Mouse (Mus musculus) liver, embryonic 16.5 days (tissue): ENCODE measurements at regions not wholly inside any gene's neighbourhood (a gene's known extent, or its start where the extent isn't known, plus 50 kb on each side); places are given as distances from the start of the nearest gene placed in this dataset.
A peak's percentile ranks its signal among the peaks of the same experiment; 100 is the strongest.

Source experiments
- ATAC-seq: fragments of 200-750 bp; cut with Nextera tagmentation; 2 replicates; pipeline ENCODE4 v1.8.0; 2017; ENCODE audit warnings: low read depth, mild to moderate bottlenecking, moderate number of reproducible peaks, moderate library complexity
- H3K27ac ChIP-seq: fragments of 300-500 bp; sonication (generic); 2 replicates; pipeline ENCODE4 v1.5.1; 2014; ENCODE audit warnings: mild to moderate bottlenecking, low read length
- H3K27me3 ChIP-seq: fragments of 300-500 bp; sonication (generic); 2 replicates; pipeline ENCODE4 v1.6.1; 2014; ENCODE audit warnings: low read depth, low read length, mixed read lengths; ENCODE audit not compliant: control insufficient read depth, insufficient read depth
- H3K36me3 ChIP-seq: fragments of 300-500 bp; sonication (generic); 2 replicates; pipeline ENCODE4 v1.6.1; 2014; ENCODE audit warnings: mild to moderate bottlenecking; ENCODE audit not compliant: control insufficient read depth, insufficient read depth
- H3K4me1 ChIP-seq: fragments of 300-500 bp; sonication (generic); 2 replicates; pipeline ENCODE4 v1.6.1; 2014; ENCODE audit warnings: low read depth, low read length, mixed read lengths; ENCODE audit not compliant: control insufficient read depth
- H3K4me2 ChIP-seq: fragments of 300-500 bp; sonication (generic); 2 replicates; pipeline ENCODE4 v1.6.1; 2014; ENCODE audit warnings: low read depth, low read length, mixed read lengths
- H3K4me3 ChIP-seq: fragments of 300-500 bp; sonication (generic); 2 replicates; pipeline ENCODE4 v1.5.1; 2014; ENCODE audit warnings: low read depth, mild to moderate bottlenecking, low read length
- H3K9ac ChIP-seq: fragments of 300-500 bp; sonication (generic); 2 replicates; pipeline ENCODE4 v1.6.1; 2014; ENCODE audit warnings: low read depth, low read length
- H3K9me3 ChIP-seq: fragments of 300-500 bp; sonication (generic); replicated peaks from 2 replicates; pipeline ENCODE4 v1.6.1; 2016; ENCODE audit warnings: low read length; ENCODE audit not compliant: control insufficient read depth
- WGBS: fragments of 180-500 bp; shearing (Covaris S2); extraction: QIAGEN DNeasy Blood & Tissue Kit; methylation state at CpG from one replicate; pipeline ENCODE4 v1.1.7; 2014; ENCODE audit not compliant: insufficient replicate concordance; 5-methylcytosine and 5-hydroxymethylcytosine counted together

GRCm38 (mm10) chr17:85776876-85777275 is 88.8 kb upstream of the Six2 start:
- no peaks in the 10 kb centered on the region; the same call in 1 of the 2 replicates for H3K27me3 ChIP-seq
- no peaks in the 10 kb centered on the region for H3K4me1 ChIP-seq
- no peak overlapping the region for H3K27ac ChIP-seq
- no peak overlapping the region for H3K4me3 ChIP-seq
- ATAC-seq, result no peak
- H3K36me3 ChIP-seq, result no peaks in the 10 kb centered on the region
- no peak overlapping the region for H3K4me2 ChIP-seq
- no peaks in the 10 kb centered on the region for H3K9me3 ChIP-seq
- H3K9ac ChIP-seq, result no peak overlapping the region
- 53% methylated on average over 3 of the region's 3 CpGs for WGBS

GRCm38 (mm10) chr17:85768341-85768740 is 80.3 kb upstream of the Six2 start:
- Histone ChIP-seq H3K9ac (no peak overlapping the region), H3K4me3 (no peak overlapping the region), H3K27me3 (no peaks in the 10 kb centered on the region), H3K36me3 (no peaks in the 10 kb centered on the region), H3K4me1 (no peaks in the 10 kb centered on the region), H3K9me3 (no peaks in the 10 kb centered on the region), H3K4me2 (no peak overlapping the region), H3K27ac (no peak overlapping the region)
- ATAC-seq, result no peak
- 70% methylated on average over 10 of the region's 10 CpGs for WGBS

- H3K4me3 ChIP-seq, result no peak overlapping the region
- no peak overlapping the region for H3K27ac ChIP-seq
- 0 out of 2 replicates have a peak, but pooled peaks have one; percentile 43 for ATAC-seq
- H3K27me3 ChIP-seq, result no peaks in the 10 kb centered on the region
- H3K4me2 ChIP-seq, result no peak overlapping the region
- no peaks in the 10 kb centered on the region for H3K4me1 ChIP-seq
- no peaks in the 10 kb centered on the region for H3K36me3 ChIP-seq
- WGBS, result 57% methylated on average over 15 of the region's 15 CpGs
- H3K9me3 ChIP-seq, result no peaks in the 10 kb centered on the region
- no peak overlapping the region for H3K9ac ChIP-seq
Observed at GRCm38 (mm10) chr17:85767201-85767862, 79.3 kb upstream of the Six2 start.

DNA sequence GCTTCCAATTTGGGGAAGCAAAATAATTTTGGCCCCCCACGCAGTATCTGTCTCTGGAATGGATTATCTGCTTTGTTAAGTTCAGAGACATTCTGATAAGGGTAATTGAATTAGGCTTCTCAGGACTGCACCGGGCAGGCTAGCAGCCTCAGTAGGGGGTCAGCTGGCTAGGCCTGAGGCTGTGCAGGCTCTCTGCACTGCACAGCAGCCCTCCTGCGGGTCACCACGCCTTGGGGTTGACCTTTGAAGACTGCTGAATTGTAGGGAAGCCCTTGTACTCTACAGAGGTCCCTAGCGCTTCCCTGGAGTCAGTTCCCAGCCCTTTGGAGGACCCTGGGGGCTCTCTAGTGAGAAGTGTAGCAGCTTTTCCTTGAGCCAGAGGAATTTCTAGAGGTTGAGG is 78.5 kb upstream of the Six2 start:
- Histone ChIP-seq H3K27ac (no peak overlapping the region), H3K27me3 (no peaks in the 10 kb centered on the region), H3K36me3 (no peaks in the 10 kb centered on the region), H3K4me3 (no peak overlapping the region), H3K4me2 (no peak overlapping the region), H3K9me3 (no peaks in the 10 kb centered on the region), H3K4me1 (no peaks in the 10 kb centered on the region), H3K9ac (no peak overlapping the region)
- WGBS, result 26% methylated on average over 5 of the region's 5 CpGs
- ATAC-seq, result no peak

GRCm38 (mm10) chr17:85758581-85759098 is 70.6 kb upstream of the Six2 start:
- H3K4me2 ChIP-seq, result no peak overlapping the region
- WGBS, result 62% methylated on average over 9 of the region's 9 CpGs
- H3K4me3 ChIP-seq, result no peak overlapping the region
- no peaks in the 10 kb centered on the region for H3K9me3 ChIP-seq
- no peak overlapping the region for H3K9ac ChIP-seq
- ATAC-seq, result no peak
- H3K36me3 ChIP-seq, result no peaks in the 10 kb centered on the region
- no peaks in the 10 kb centered on the region for H3K27me3 ChIP-seq
- H3K4me1 ChIP-seq, result no peaks in the 10 kb centered on the region
- no peak overlapping the region for H3K27ac ChIP-seq

DNA sequence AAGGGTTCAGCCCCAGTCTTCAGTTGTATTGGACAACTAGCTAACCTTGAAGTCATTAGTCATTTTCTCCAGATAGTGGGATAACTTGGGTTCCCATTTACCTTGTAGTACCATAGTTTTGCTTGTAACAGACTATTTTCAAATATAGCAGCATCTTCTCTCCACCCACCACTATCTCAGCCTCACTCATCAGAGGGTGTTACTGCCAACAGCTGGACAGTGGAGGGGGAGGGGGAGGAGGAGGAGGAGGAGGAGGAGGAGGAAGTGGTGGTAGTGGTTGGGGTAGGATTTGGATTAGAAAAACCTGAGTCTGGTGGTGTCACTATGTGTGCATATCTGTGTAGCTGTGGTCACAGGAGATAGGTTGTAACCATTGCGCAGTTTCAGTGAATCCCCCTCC is 69.6 kb upstream of the Six2 start:
- Histone ChIP-seq H3K4me3 (no peak overlapping the region), H3K9me3 (no peaks in the 10 kb centered on the region), H3K36me3 (no peaks in the 10 kb centered on the region), H3K9ac (no peak overlapping the region), H3K27ac (no peak overlapping the region), H3K4me2 (no peak overlapping the region), H3K4me1 (no peaks in the 10 kb centered on the region), H3K27me3 (no peaks in the 10 kb centered on the region)
- no peak for ATAC-seq
- WGBS, result 82% methylated on average over 1 of the region's 1 CpGs

GRCm38 (mm10) chr17:85755557-85755956 is 67.5 kb upstream of the Six2 start:
- H3K9ac ChIP-seq, result no peak overlapping the region
- no peaks in the 10 kb centered on the region for H3K27me3 ChIP-seq
- H3K4me2 ChIP-seq, result no peak overlapping the region
- H3K4me3 ChIP-seq, result no peak overlapping the region
- no peaks in the 10 kb centered on the region for H3K9me3 ChIP-seq
- H3K4me1 ChIP-seq, result no peaks in the 10 kb centered on the region
- H3K36me3 ChIP-seq, result no peaks in the 10 kb centered on the region
- ATAC-seq, result no peak
- 46% methylated on average over 2 of the region's 2 CpGs for WGBS
- no peak overlapping the region for H3K27ac ChIP-seq

- WGBS, result 43% methylated on average over 10 of the region's 10 CpGs
- Histone ChIP-seq H3K4me1 (no peaks in the 10 kb centered on the region), H3K36me3 (no peaks in the 10 kb centered on the region), H3K27ac (no peak overlapping the region), H3K4me3 (no peak overlapping the region), H3K9ac (no peak overlapping the region), H3K27me3 (no peaks in the 10 kb centered on the region), H3K4me2 (no peak overlapping the region), H3K9me3 (no peaks in the 10 kb centered on the region)
- no peak for ATAC-seq
Observed at GRCm38 (mm10) chr17:85748649-85749081, 60.6 kb upstream of the Six2 start.

DNA sequence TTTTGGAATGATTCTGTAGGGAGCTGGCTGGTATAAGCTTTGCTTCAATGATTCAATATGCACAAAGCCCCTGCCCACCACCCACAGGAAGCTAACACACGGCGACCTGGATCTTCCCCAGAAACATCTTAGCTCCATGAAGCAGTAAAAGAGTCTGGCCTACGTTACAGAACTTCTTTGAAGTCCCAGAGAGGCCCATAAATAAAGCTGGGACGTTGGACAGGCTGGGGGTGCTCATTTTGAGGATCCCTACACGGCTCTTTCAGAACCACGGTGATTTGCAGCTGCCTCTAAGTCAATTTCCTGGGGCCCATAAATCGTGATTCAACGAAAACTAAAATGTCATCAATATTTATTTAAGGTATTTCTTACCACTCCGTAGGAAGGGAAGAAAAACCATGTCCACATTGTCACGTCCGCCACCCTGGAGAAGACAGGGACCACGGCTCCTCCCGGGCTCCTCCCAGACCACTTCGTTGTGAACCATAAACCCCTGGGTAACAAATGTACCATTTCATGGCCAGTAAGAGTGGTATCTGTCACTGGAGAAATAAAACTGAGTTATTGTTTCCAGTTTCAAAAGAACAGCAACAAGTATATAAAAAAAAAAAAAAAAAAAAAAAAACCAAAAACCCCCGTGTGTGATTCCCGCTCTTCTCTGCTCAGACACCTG is 60.0 kb upstream of the Six2 start:
- no peak for ATAC-seq

More for the DNA sequence above, 60.0 kb upstream of the Six2 start:
- H3K27me3 ChIP-seq, result no peaks in the 10 kb centered on the region
- no peak overlapping the region for H3K9ac ChIP-seq
- no peak overlapping the region for H3K4me2 ChIP-seq
- 52% methylated on average over 16 of the region's 16 CpGs for WGBS
- no peaks in the 10 kb centered on the region for H3K9me3 ChIP-seq
- no peak overlapping the region for H3K27ac ChIP-seq
- H3K4me1 ChIP-seq, result no peaks in the 10 kb centered on the region
- no peaks in the 10 kb centered on the region for H3K36me3 ChIP-seq
- no peak overlapping the region for H3K4me3 ChIP-seq
